Mouse (Mus musculus) hindbrain, embryonic 10.5 days (tissue): ENCODE data around the gene Olfr362. TPM values are rescaled to one million over a fixed set of nuclear protein-coding genes. Genes with fewer than 3 reads are reported as not detected.
"Not testable (repeated sequence)": the region's sequence is repeated elsewhere in the genome, so short reads cannot be mapped to it uniquely, and the experiment has no call there.

Source experiments
- DNase-seq: peaks from one replicate; pipeline ENCODE4 v3.0.0-alpha.2; 2017; ENCODE audit warnings: low spot score
- H3K27ac ChIP-seq: fragments of 300-500 bp; sonication (generic); 2 replicates; pipeline ENCODE4 v1.5.1; 2016; ENCODE audit warnings: mild to moderate bottlenecking, moderate library complexity
- H3K27me3 ChIP-seq: fragments of 300-500 bp; sonication (generic); 2 replicates; pipeline ENCODE4 v1.6.1; 2016; ENCODE audit warnings: mild to moderate bottlenecking; ENCODE audit not compliant: poor library complexity, insufficient read depth, severe bottlenecking
- H3K36me3 ChIP-seq: fragments of 300-500 bp; sonication (generic); 2 replicates; pipeline ENCODE4 v1.6.1; 2016; ENCODE audit warnings: mild to moderate bottlenecking, moderate library complexity
- H3K4me1 ChIP-seq: fragments of 300-500 bp; sonication (generic); replicated peaks from 2 replicates; pipeline ENCODE4 v1.6.1; 2016; ENCODE audit warnings: mild to moderate bottlenecking
- H3K4me3 ChIP-seq: fragments of 300-500 bp; sonication (generic); 2 replicates; pipeline ENCODE4 v1.5.1; 2016; ENCODE audit warnings: mild to moderate bottlenecking, moderate library complexity
- H3K9me3 ChIP-seq: fragments of 300-500 bp; sonication (generic); 2 replicates; pipeline ENCODE4 v1.6.1; 2016; ENCODE audit warnings: mild to moderate bottlenecking, moderate library complexity
- WGBS: fragments of 180-500 bp; shearing (Covaris S2); methylation state at CpG from one replicate; pipeline ENCODE4 v1.1.7; 2016; 5-methylcytosine and 5-hydroxymethylcytosine counted together
- polyA plus RNA-seq: library from polyadenylated mRNA; unstranded; fragments of >200 nt; fragmentation: Nextera tagmentation; extraction: Ambion mirVana; gene quantifications from 2 replicates; pipeline ENCODE4 v1.2.1, GENCODE M21; 2016

Gene Olfr362
- not detected in 2 replicates for polyA plus RNA-seq

DNA sequence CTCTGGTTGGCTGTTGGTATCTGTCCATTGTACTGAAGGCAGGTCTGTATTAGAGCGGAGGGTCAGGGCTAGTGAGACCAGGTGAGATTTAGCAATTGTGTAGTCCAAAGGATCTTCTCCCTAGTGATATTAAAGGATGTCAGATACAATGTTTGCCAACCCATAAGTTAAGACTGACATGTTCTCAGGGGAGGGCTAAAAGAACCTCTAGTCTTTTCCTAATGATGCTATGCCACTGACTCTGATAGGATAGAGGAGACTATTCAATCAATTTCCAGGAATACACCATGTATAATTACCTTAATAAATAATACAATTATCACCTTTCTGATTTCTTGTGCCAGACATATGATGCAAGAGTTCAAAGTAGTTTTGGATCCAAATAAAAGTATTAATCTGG lies at the start of gene Olfr362:
Gene Olfr362 (minus strand): TSS at position 101 of the 400 bp plus-strand sequence.
- no peaks in the 10 kb centered on the region for H3K27me3 ChIP-seq
- H3K27ac ChIP-seq = no peak within 1 kb of the TSS
- no peaks in the 10 kb centered on the region for H3K4me1 ChIP-seq
- 95% methylated on average over 1 of the region's 1 CpGs for WGBS
- DNase-seq = no peak
- no peaks in the 10 kb centered on the region for H3K36me3 ChIP-seq
- H3K4me3 ChIP-seq = no peak within 1 kb of the TSS
- H3K9me3 ChIP-seq = peaks cover 31% of the 10 kb centered on the region

DNA sequence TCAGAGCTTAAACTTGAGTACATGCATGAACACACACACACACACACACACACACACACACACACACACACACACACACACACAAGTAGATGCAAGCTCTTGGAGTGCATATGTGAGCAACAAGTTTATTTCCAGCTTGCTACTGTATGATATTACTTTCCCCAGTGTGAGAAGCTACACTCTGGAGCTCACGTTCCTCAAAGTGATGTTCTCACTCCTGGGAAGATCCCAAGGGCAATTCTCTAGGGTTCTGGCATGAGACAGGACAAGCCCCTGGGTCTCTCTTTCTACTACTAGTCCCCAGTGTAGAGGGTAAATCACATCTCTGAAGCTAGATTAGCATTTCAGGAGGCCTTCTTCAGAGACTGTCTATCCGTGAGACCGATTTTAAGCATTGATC lies 21.3 kb upstream of the Olfr362 start, which contains the start of gene Olfr364-ps1:
Gene Olfr364-ps1 (plus strand): TSS at position 301 of the 400 bp plus-strand sequence.
- Histone ChIP-seq H3K4me1 (no peaks in the 10 kb centered on the region), H3K27me3 (no peaks in the 10 kb centered on the region), H3K27ac (no peak within 1 kb of the TSS), H3K9me3 (peaks cover 34% of the 10 kb centered on the region), H3K4me3 (no peak within 1 kb of the TSS), H3K36me3 (no peaks in the 10 kb centered on the region)
- 83% methylated on average over 3 of the region's 3 CpGs for whole genome bisulfite sequencing
- no peak for DNase-seq

DNA sequence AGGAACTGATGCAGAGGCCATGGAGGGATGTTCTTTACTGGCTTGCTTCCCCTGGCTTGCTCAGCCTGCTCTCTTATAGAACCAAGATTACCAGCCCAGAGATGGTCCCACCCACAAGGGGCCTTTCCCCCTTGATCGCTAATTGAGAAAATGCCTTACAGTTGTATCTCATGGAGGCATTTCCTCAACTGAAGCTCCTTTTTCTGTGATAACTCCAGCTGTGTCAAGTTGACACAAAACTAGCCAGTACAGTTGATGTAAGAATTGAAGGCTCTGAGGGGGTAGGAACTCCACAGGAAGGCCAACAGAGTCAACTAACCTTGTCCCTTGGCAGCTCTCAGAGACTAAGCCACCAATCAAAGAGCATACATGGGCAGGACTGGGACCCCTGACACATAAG lies 28.5 kb downstream of the Olfr362 start, which contains the start of gene Olfr361:
Gene Olfr361 (minus strand): TSS at position 101 of the 400 bp plus-strand sequence.
- peaks cover 28% of the 10 kb centered on the region; the same call in 1 of the 2 replicates for H3K9me3 ChIP-seq
- DNase-seq, H3K36me3 ChIP-seq, H3K27ac ChIP-seq, H3K27me3 ChIP-seq, H3K4me3 ChIP-seq, H3K4me1 ChIP-seq: not testable (repeated sequence)
- WGBS = 64% methylated on average over 1 of the region's 1 CpGs

DNA sequence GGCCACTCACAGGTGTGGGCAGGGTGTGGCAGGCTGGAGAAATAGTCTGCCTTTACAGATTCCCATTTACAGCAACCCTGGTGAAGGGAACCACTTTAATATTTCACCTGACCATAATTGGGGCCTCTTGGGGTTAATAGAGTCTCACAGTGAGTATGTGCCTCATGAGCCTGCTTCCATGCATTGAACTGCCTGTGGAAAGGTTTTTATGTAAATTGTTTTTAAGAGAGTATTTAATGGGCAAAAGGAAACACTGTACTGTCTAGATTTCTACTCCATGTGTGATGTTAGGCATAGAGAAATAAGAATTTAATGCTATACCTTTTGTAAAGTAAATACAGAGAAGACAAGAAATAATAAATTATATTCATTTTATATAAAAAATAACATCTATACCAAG lies 52.3 kb downstream of the Olfr362 start, which contains the start of gene Olfr360:
Gene Olfr360 (plus strand): TSS at position 301 of the 400 bp plus-strand sequence.
- no peaks in the 10 kb centered on the region for H3K27me3 ChIP-seq
- no peak for DNase-seq
- no peak within 1 kb of the TSS for H3K4me3 ChIP-seq
- H3K27ac ChIP-seq = no peak within 1 kb of the TSS
- H3K36me3 ChIP-seq = no peaks in the 10 kb centered on the region
- peaks cover 36% of the 10 kb centered on the region for H3K9me3 ChIP-seq
- no peaks in the 10 kb centered on the region for H3K4me1 ChIP-seq

Other genes starting within 250 kb of the Olfr362 start
- gene Olfr352, start 249.4 kb downstream of the Olfr362 start, polyA plus RNA-seq = not detected in 2 replicates
- not detected in 2 replicates for gene Olfr353, start 225.0 kb downstream of the Olfr362 start, polyA plus RNA-seq
- gene Olfr354, start 212.2 kb downstream of the Olfr362 start, polyA plus RNA-seq = not detected in 2 replicates
- gene Olfr355, start 189.0 kb downstream of the Olfr362 start, polyA plus RNA-seq = not detected in 2 replicates
- not detected in 2 replicates for gene Olfr356, start 180.8 kb downstream of the Olfr362 start, polyA plus RNA-seq
- not detected in 2 replicates for gene Olfr357, start 124.1 kb downstream of the Olfr362 start, polyA plus RNA-seq
- not detected in 2 replicates for gene Olfr358, start 108.6 kb downstream of the Olfr362 start, polyA plus RNA-seq
- not detected in 2 replicates for gene Olfr360, start 52.2 kb downstream of the Olfr362 start, polyA plus RNA-seq
- not detected in 2 replicates for gene Olfr361, start 28.6 kb downstream of the Olfr362 start, polyA plus RNA-seq
- gene Olfr364-ps1, start 21.4 kb upstream of the Olfr362 start, polyA plus RNA-seq = not detected in 2 replicates
- not detected in 2 replicates for gene Olfr365, start 70.3 kb upstream of the Olfr362 start, polyA plus RNA-seq
- not detected in 2 replicates for gene Olfr366, start 93.7 kb upstream of the Olfr362 start, polyA plus RNA-seq
- gene Olfr368, start 208.6 kb upstream of the Olfr362 start, polyA plus RNA-seq = not detected in 2 replicates
- gene Pdcl, start 241.4 kb upstream of the Olfr362 start, polyA plus RNA-seq = 49.6 and 53.6 TPM in 2 replicates